Mouse (Mus musculus): ENCODE results near the gene Anxa6. TPM values are rescaled to one million over a fixed set of nuclear protein-coding genes. Genes with fewer than 3 reads are reported as not detected.

Gene Anxa6
- polyA plus RNA-seq, 1 experiment from 2014 or later: 340 TPM

DNA sequence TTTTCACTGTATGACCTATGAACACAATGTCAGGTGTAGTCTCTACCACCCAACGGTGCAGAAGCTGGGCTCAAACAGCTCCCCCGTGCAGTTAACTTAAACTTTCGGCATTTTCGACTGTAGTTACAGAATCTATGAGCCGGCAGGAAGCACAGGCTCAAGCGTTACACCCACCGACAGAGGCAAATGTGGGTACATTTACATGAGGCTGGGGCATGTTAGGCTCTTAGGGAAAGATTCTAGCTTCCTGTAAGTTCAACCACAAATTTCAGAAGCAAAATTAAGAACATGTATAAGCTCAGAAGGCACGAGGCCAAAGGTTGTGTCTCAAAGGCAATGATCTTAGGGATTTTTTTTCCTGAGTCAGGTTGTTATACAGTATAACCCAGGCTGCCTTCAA lies 39.2 kb upstream of the Anxa6 start:
- ATAC-seq (replicated peaks; ENCODE audit: extremely low read depth, insufficient read depth, low FRiP score): no peak
- no peak overlapping the region for H3K4me2 ChIP-seq (ENCODE audit: low read depth, low read length)
- peak overlapping the region; percentile 82 for H3K27ac ChIP-seq (ENCODE audit: low read length)
- no peak overlapping the region for H3K4me3 ChIP-seq (ENCODE audit: low read length)
- no peaks in the 10 kb centered on the region for H3K9me3 ChIP-seq (replicated peaks; ENCODE audit: control insufficient read depth, low read length)
- no peaks in the 10 kb centered on the region for H3K36me3 ChIP-seq (ENCODE audit: control insufficient read depth, insufficient read depth)
- no peaks in the 10 kb centered on the region for H3K27me3 ChIP-seq (ENCODE audit: control insufficient read depth, insufficient read depth, low read length)
- WGBS: 82% methylated on average over 8 of the region's 8 CpGs
- no peak overlapping the region for H3K9ac ChIP-seq (ENCODE audit: low read length)
- peaks cover 44% of the 10 kb centered on the region for H3K4me1 ChIP-seq (ENCODE audit: control insufficient read depth, insufficient read depth, low read length)

DNA sequence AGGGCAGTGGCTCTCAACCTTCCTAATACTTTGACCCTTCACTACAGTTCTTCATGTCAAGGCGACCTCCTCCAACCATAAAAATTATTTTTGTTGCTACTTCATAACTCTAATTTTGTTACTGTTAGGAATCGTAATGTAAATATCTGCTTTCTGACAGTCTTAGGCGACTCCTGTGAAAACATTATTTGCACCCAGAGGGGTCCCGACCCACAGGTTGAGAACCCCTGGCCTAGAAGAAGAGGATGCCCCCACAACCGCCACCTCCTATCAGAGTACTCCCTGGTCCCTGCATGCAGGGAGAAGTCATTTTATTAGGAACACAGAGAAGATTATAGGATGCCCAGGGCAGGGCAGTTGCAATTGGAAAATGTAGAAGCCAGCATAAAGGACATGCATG lies 38.1 kb upstream of the Anxa6 start:
- peaks cover 38% of the 10 kb centered on the region for H3K4me1 ChIP-seq (ENCODE audit: control insufficient read depth, insufficient read depth, low read length)
- no peak for ATAC-seq (replicated peaks; ENCODE audit: extremely low read depth, insufficient read depth, low FRiP score)
- H3K27ac ChIP-seq (ENCODE audit: low read length): no peak overlapping the region
- H3K36me3 ChIP-seq (ENCODE audit: control insufficient read depth, insufficient read depth): no peaks in the 10 kb centered on the region
- 93% methylated on average over 5 of the region's 5 CpGs for WGBS
- H3K4me2 ChIP-seq (ENCODE audit: low read depth, low read length): no peak overlapping the region
- H3K4me3 ChIP-seq (ENCODE audit: low read length): no peak overlapping the region
- H3K27me3 ChIP-seq (ENCODE audit: control insufficient read depth, insufficient read depth, low read length): no peaks in the 10 kb centered on the region
- H3K9ac ChIP-seq (ENCODE audit: low read length): no peak overlapping the region
- no peaks in the 10 kb centered on the region for H3K9me3 ChIP-seq (replicated peaks; ENCODE audit: control insufficient read depth, low read length)

DNA sequence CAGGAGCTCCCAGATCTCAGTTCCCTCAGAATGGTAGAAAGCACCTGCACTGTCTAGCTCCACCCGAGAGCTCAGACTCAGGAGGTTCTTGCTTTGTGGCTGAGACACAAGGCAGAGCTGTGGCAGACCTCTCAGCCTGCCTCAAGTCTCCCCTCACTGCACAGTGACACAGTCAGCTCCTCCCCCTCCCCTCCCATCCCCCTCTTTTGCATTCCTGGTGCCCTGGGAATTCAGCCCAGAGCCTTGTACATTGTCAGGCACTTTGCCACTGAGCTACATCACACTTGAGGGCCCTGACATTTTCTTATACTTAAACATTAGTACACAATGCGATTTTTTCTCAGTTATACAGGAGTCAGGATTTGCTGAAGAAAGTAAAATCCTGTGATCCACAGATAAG lies 35.8 kb upstream of the Anxa6 start:
- peak; percentile 80 for ATAC-seq (replicated peaks; ENCODE audit: extremely low read depth, insufficient read depth, low FRiP score)
- H3K9me3 ChIP-seq (replicated peaks; ENCODE audit: control insufficient read depth, low read length): no peaks in the 10 kb centered on the region
- no peaks in the 10 kb centered on the region for H3K36me3 ChIP-seq (ENCODE audit: control insufficient read depth, insufficient read depth)
- no peak overlapping the region for H3K4me3 ChIP-seq (ENCODE audit: low read length)
- H3K27ac ChIP-seq (ENCODE audit: low read length): peak overlapping the region; percentile 72
- peaks cover 24% of the 10 kb centered on the region for H3K4me1 ChIP-seq (ENCODE audit: control insufficient read depth, insufficient read depth, low read length)
- H3K27me3 ChIP-seq (ENCODE audit: control insufficient read depth, insufficient read depth, low read length): no peaks in the 10 kb centered on the region
- H3K9ac ChIP-seq (ENCODE audit: low read length): no peak overlapping the region
- H3K4me2 ChIP-seq (ENCODE audit: low read depth, low read length): no peak overlapping the region
- WGBS: 25% methylated on average over 2 of the region's 2 CpGs

DNA sequence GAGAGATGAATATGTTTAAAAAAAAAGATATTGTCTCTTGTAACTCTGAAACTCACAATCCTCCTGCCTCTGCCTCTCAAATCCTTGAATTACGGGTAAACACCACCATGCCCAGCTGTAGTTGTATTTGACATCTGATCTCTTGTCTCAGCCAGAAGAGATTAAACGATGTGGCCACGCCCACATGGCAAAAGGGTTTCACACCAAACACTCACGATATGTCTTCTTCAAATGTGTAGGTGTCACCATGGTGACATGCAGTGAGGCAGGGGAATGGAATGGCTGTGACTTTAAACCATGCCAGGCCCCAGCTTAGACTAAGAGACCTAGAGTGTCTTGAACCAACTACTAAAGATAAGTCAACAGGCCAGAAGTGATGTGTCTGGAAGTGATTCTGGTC lies 33.7 kb upstream of the Anxa6 start:
- Histone ChIP-seq H3K36me3 (ENCODE audit: control insufficient read depth, insufficient read depth) (no peaks in the 10 kb centered on the region), H3K27me3 (ENCODE audit: control insufficient read depth, insufficient read depth, low read length) (no peaks in the 10 kb centered on the region), H3K9ac (ENCODE audit: low read length) (no peak overlapping the region), H3K4me1 (ENCODE audit: control insufficient read depth, insufficient read depth, low read length) (peaks cover 22% of the 10 kb centered on the region), H3K4me3 (ENCODE audit: low read length) (no peak overlapping the region), H3K4me2 (ENCODE audit: low read depth, low read length) (no peak overlapping the region), H3K27ac (ENCODE audit: low read length) (no peak overlapping the region), H3K9me3 (replicated peaks; ENCODE audit: control insufficient read depth, low read length) (no peaks in the 10 kb centered on the region)
- WGBS: 63% methylated on average over 4 of the region's 4 CpGs
- no peak for ATAC-seq (replicated peaks; ENCODE audit: extremely low read depth, insufficient read depth, low FRiP score)

DNA sequence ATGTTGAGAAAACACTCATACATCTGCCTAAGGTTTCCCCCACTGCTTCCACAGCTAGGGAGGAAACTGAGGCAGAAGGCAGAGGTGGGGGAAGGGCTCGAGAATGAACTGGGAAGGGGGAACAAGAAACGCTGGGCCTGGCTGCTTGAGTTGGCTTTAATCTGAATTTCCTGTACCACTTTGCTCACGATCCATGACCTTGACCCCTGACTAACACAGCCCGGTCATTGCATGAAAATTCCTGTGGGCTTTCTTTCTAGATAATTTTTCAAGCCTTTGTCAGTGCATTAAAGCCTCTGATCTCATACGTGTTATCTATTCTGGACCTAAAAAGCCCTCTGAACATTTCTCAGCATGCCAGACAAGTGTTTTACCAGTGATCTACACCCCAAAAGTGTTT lies 29.6 kb upstream of the Anxa6 start:
- Histone ChIP-seq H3K27me3 (ENCODE audit: control insufficient read depth, insufficient read depth, low read length) (no peaks in the 10 kb centered on the region), H3K9ac (ENCODE audit: low read length) (0 out of 2 replicates have a peak overlapping the region, but pooled peaks have one; percentile 4), H3K27ac (ENCODE audit: low read length) (peak overlapping the region; percentile 60), H3K4me1 (ENCODE audit: control insufficient read depth, insufficient read depth, low read length) (peaks cover 12% of the 10 kb centered on the region), H3K36me3 (ENCODE audit: control insufficient read depth, insufficient read depth) (peaks cover 15% of the 10 kb centered on the region), H3K4me2 (ENCODE audit: low read depth, low read length) (no peak overlapping the region), H3K4me3 (ENCODE audit: low read length) (no peak overlapping the region), H3K9me3 (replicated peaks; ENCODE audit: control insufficient read depth, low read length) (no peaks in the 10 kb centered on the region)
- WGBS: 16% methylated on average over 5 of the region's 5 CpGs
- no peak for ATAC-seq (replicated peaks; ENCODE audit: extremely low read depth, insufficient read depth, low FRiP score)

DNA sequence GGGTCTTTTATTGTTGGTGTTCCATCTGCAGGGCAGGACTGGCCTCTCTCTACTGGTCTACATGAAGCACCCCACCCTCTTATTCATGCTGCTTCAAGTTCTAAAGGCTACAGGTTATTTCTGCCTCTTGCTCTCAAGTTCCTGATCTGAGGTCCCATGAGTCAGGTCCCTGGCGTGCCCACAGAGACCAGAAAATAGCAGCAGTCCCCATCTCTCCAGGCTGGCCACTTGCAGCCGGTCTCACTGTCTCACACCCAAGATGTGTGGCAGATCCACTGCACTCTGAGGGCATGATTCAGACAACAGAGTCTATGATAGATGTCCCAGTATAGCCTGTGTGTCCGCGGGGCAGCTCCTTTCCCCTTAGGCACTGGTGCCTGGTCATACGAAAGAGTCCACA lies 27.6 kb upstream of the Anxa6 start:
- peaks cover 18% of the 10 kb centered on the region for H3K36me3 ChIP-seq (ENCODE audit: control insufficient read depth, insufficient read depth)
- no peak overlapping the region for H3K4me2 ChIP-seq (ENCODE audit: low read depth, low read length)
- H3K27ac ChIP-seq (ENCODE audit: low read length): no peak overlapping the region
- peaks cover 12% of the 10 kb centered on the region for H3K4me1 ChIP-seq (ENCODE audit: control insufficient read depth, insufficient read depth, low read length)
- 82% methylated on average over 5 of the region's 5 CpGs for WGBS
- ATAC-seq (replicated peaks; ENCODE audit: extremely low read depth, insufficient read depth, low FRiP score): no peak
- H3K27me3 ChIP-seq (ENCODE audit: control insufficient read depth, insufficient read depth, low read length): no peaks in the 10 kb centered on the region
- H3K9me3 ChIP-seq (replicated peaks; ENCODE audit: control insufficient read depth, low read length): no peaks in the 10 kb centered on the region
- no peak overlapping the region for H3K9ac ChIP-seq (ENCODE audit: low read length)
- no peak overlapping the region for H3K4me3 ChIP-seq (ENCODE audit: low read length)

DNA sequence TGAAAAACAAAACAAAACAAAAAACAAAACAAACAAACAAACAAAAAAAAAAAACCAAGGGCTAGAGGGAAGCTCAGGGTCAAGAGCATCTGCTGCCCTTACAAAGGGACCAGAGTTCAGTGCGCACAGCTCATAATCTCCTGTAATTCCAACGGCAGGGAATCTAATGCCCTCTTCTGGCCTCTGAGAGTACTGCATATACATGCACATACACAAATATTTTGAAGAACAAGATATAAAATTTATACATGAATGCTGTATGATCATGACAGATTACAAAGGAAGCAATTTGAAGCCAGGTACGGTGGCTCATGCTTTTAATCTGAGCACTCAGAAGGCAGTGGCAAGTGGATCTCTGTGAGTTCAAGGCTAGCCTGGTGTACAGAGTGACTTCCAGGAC lies 24.3 kb upstream of the Anxa6 start:
- Histone ChIP-seq H3K9me3 (replicated peaks; ENCODE audit: control insufficient read depth, low read length) (no peaks in the 10 kb centered on the region), H3K4me3 (ENCODE audit: low read length) (no peak overlapping the region), H3K36me3 (ENCODE audit: control insufficient read depth, insufficient read depth) (peaks cover 29% of the 10 kb centered on the region), H3K27ac (ENCODE audit: low read length) (no peak overlapping the region), H3K9ac (ENCODE audit: low read length) (no peak overlapping the region), H3K27me3 (ENCODE audit: control insufficient read depth, insufficient read depth, low read length) (no peaks in the 10 kb centered on the region), H3K4me1 (ENCODE audit: control insufficient read depth, insufficient read depth, low read length) (peaks cover 5% of the 10 kb centered on the region; the same call in 1 of the 2 replicates), H3K4me2 (ENCODE audit: low read depth, low read length) (no peak overlapping the region)
- 74% methylated on average over 3 of the region's 3 CpGs for WGBS
- ATAC-seq (replicated peaks; ENCODE audit: extremely low read depth, insufficient read depth, low FRiP score): no peak

DNA sequence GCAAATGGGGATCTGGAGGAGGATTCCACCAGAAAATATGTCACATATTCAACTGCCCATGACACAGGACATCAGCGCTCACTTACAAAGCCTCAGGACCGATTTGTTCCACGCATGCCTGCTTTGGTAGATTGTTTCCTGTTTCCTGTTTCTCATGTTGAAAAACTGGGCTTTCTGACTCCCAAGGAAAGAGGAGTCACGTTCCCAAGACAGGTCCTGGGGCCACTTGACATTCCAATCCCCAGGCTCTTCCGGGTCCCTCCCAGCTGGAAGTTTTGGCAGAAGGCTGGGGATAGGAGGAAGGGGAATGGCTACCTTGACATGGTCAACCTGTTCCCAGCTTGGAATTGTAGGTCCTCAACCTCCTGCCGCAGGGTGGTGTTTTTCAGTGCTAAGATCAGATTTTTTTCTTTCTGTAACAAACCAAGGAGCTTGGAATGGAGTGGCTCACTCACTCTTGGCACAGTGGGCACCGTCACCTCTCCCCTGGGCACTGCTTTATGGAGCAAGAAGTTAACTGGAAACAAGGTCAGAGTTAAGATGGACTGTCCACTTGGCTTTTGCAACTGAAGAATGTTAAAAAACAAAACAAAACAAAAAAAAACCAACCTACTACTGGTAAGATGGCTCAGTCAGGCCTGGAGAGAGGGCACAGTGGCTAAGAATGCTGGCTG lies 17.7 kb upstream of the Anxa6 start:
- Histone ChIP-seq H3K9me3 (replicated peaks; ENCODE audit: control insufficient read depth, low read length) (no peaks in the 10 kb centered on the region), H3K27me3 (ENCODE audit: control insufficient read depth, insufficient read depth, low read length) (no peaks in the 10 kb centered on the region), H3K4me3 (ENCODE audit: low read length) (no peak overlapping the region), H3K4me1 (ENCODE audit: control insufficient read depth, insufficient read depth, low read length) (peaks cover 6% of the 10 kb centered on the region; the same call in 1 of the 2 replicates), H3K9ac (ENCODE audit: low read length) (no peak overlapping the region), H3K27ac (ENCODE audit: low read length) (no peak overlapping the region; the same call in 1 of the 2 replicates), H3K4me2 (ENCODE audit: low read depth, low read length) (no peak overlapping the region), H3K36me3 (ENCODE audit: control insufficient read depth, insufficient read depth) (peaks cover 25% of the 10 kb centered on the region)
- WGBS: 63% methylated on average over 7 of the region's 7 CpGs
- no peak for ATAC-seq (replicated peaks; ENCODE audit: extremely low read depth, insufficient read depth, low FRiP score)

DNA sequence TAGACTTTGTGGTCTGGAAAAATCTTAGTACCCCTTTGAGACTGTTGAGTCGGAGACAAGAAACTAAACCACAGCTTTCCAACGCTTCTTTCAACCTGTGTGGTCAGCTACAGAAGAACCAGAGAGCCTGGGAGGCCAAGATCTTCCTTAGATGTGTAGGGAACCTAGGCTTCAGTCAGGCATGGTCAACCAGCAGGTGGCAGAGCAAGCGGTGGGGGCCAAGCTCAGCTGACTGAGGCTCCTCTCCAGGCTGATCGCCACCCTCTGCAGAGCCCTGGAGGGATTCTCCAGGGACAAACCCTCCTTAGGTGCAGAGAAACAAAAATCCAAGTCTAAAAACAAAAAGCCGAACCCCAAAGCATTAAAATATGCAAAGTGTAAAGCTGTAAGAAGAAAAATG lies 13.4 kb upstream of the Anxa6 start:
- no peaks in the 10 kb centered on the region for H3K27me3 ChIP-seq (ENCODE audit: control insufficient read depth, insufficient read depth, low read length)
- H3K36me3 ChIP-seq (ENCODE audit: control insufficient read depth, insufficient read depth): peaks cover 14% of the 10 kb centered on the region
- no peaks in the 10 kb centered on the region for H3K9me3 ChIP-seq (replicated peaks; ENCODE audit: control insufficient read depth, low read length)
- H3K4me1 ChIP-seq (ENCODE audit: control insufficient read depth, insufficient read depth, low read length): peaks cover 6% of the 10 kb centered on the region; the same call in 1 of the 2 replicates
- 50% methylated on average over 5 of the region's 5 CpGs for WGBS
- no peak overlapping the region for H3K4me2 ChIP-seq (ENCODE audit: low read depth, low read length)
- no peak overlapping the region for H3K9ac ChIP-seq (ENCODE audit: low read length)
- H3K27ac ChIP-seq (ENCODE audit: low read length): no peak overlapping the region
- H3K4me3 ChIP-seq (ENCODE audit: low read length): no peak overlapping the region
- peak; percentile 67; the same call in 1 of the 2 replicates for ATAC-seq (replicated peaks; ENCODE audit: extremely low read depth, insufficient read depth, low FRiP score)
